Mouse (Mus musculus) midbrain, embryonic 14.5 days (tissue): ENCODE data around the gene Vsig10l. TPM values are rescaled to one million over a fixed set of nuclear protein-coding genes. Genes with fewer than 3 reads are reported as not detected.

Experiments
- ATAC-seq: fragments of 200-750 bp; cut with Nextera tagmentation; 2 replicates; pipeline ENCODE4 v1.8.0; 2017; ENCODE audit warnings: moderate number of reproducible peaks, moderate library complexity; ENCODE audit not compliant: low FRiP score, low TSS enrichment
- DNase-seq: peaks from one replicate; pipeline ENCODE4 v3.0.0-alpha.2; 2015
- H3K27ac ChIP-seq: fragments of 300-500 bp; sonication (generic); replicated peaks from 2 replicates; pipeline ENCODE4 v1.5.1; 2014; ENCODE audit warnings: mild to moderate bottlenecking, low read depth, low read length, moderate library complexity
- H3K27me3 ChIP-seq: fragments of 300-500 bp; sonication (generic); 2 replicates; pipeline ENCODE4 v1.6.1; 2014; ENCODE audit warnings: low read length, control low read depth, mixed read lengths; ENCODE audit not compliant: control insufficient read depth, insufficient read depth
- H3K36me3 ChIP-seq: fragments of 300-500 bp; sonication (generic); 2 replicates; pipeline ENCODE4 v1.6.1; 2014; ENCODE audit warnings: low read length, control low read depth; ENCODE audit not compliant: control insufficient read depth, insufficient read depth
- H3K4me1 ChIP-seq: fragments of 300-500 bp; sonication (generic); 2 replicates; pipeline ENCODE4 v1.6.1; 2014; ENCODE audit warnings: mild to moderate bottlenecking, antibody characterized with exemption, low read length, control low read depth; ENCODE audit not compliant: control insufficient read depth, insufficient read depth
- H3K4me2 ChIP-seq: fragments of 300-500 bp; sonication (generic); 2 replicates; pipeline ENCODE4 v1.6.1; 2014; ENCODE audit warnings: mild to moderate bottlenecking, low read length, moderate library complexity
- H3K4me3 ChIP-seq: fragments of 300-500 bp; sonication (generic); replicated peaks from 2 replicates; pipeline ENCODE4 v1.5.1; 2014; ENCODE audit warnings: low read depth, low read length
- H3K9ac ChIP-seq: fragments of 300-500 bp; sonication (generic); replicated peaks from 2 replicates; pipeline ENCODE4 v1.6.1; 2014; ENCODE audit warnings: mild to moderate bottlenecking, low read length, moderate library complexity
- H3K9me3 ChIP-seq: fragments of 300-500 bp; sonication (generic); 2 replicates; pipeline ENCODE4 v1.6.1; 2016; ENCODE audit warnings: low read length, control low read depth, mixed read lengths; ENCODE audit not compliant: control insufficient read depth
- WGBS: fragments of 180-500 bp; shearing (Covaris S2); extraction: QIAGEN DNeasy Blood & Tissue Kit; methylation state at CpG from one replicate; pipeline ENCODE4 v1.1.7; 2014; 5-methylcytosine and 5-hydroxymethylcytosine counted together
- polyA plus RNA-seq: library from polyadenylated mRNA; unstranded; fragments of >200 nt; fragmentation: Nextera tagmentation; extraction: Ambion mirVana; gene quantifications from 2 replicates; pipeline ENCODE4 v1.2.1, GENCODE M21; 2014

Gene Vsig10l
- polyA plus RNA-seq, 1 experiment from 2014 or later, result 8.0 TPM

DNA sequence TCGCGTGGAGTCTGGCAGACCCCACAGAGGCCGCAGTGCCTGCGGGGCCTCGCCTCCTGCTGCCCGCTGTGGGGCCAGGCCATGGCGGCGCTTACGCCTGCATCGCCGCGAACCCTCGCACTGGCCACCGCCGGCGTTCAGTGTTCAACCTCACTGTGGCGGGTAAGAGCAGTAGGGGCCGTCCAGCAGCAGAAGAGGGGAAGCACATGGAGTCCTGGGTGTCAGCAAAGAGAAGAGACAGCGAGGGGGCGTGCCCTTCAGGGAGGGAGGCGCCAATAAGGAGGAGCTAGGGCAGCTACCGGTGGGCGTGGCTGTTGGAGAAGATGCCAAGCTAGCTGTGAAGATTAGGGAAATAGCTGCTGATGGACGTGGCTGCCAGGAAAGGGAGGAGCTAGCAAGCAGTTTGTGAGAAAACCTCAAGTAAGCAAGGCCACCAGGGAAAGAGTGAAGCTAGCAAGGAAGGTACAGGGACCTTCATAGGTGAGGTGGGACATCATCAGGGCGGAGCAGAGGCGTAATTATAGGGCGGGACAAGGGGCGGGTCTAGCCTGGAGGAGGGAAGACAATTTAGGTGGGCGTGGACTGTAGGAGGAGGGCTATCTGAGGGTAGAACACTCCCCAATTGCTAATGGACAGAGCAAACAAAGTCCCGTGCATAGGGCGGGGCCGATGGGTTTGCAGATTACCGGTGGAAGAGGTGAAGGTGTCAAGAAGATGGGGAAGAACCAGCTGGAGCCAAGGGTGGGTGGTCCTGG, 2.6 kb downstream of the Vsig10l start:
- peaks cover 10% of the 10 kb centered on the region; the same call in 1 of the 2 replicates for H3K4me1 ChIP-seq
- no peaks in the 10 kb centered on the region for H3K27me3 ChIP-seq
- peak overlapping the region; percentile 46; the same call in 1 of the 2 replicates for H3K27ac ChIP-seq
- no peaks in the 10 kb centered on the region for H3K9me3 ChIP-seq
- DNase-seq (peak; percentile 89), ATAC-seq (peak; percentile 78)
- no peaks in the 10 kb centered on the region for H3K36me3 ChIP-seq
- H3K4me2 ChIP-seq, result peak overlapping the region; percentile 75
- H3K4me3 ChIP-seq, result peak overlapping the region; percentile 40
- H3K9ac ChIP-seq, result peak overlapping the region; percentile 49
- under 1% methylated on average over 33 of the region's 33 CpGs for WGBS

DNA sequence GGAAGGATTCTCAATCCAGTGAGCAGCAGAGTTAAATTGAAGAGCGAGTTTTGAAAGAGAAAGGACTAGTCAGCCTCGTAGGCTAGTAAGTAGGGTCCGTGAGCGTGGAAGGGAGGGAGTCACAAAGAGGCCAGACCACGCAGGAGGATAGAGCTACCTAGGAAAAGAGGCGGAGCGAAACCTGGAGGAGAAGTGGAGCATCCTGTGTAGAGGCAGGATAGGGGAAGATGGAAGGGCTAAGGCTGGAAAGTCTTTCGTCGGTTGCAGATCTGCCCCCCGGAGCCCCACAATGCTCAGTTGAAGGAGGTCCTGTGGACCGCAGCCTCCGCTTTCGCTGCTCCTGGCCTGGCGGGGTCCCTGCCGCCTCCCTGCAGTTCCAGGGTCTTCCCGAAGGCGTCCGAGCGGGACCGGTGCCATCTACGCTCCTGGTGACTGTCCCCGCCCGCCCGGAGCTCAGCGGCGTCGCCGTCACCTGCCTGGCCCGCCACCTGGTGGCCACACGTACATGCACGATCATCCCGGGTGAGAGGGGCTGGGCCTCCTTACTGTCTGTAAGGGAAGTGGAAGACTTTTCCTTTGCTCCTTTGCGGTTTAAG, 3.2 kb downstream of the Vsig10l start:
- DNase-seq (peak; percentile 90), ATAC-seq (peak; percentile 70)
- H3K27me3 ChIP-seq, result no peaks in the 10 kb centered on the region
- peaks cover 10% of the 10 kb centered on the region; the same call in 1 of the 2 replicates for H3K4me1 ChIP-seq
- peak overlapping the region; percentile 75 for H3K4me2 ChIP-seq
- peak overlapping the region; percentile 38 for H3K9ac ChIP-seq
- H3K9me3 ChIP-seq, result no peaks in the 10 kb centered on the region
- H3K4me3 ChIP-seq, result peak overlapping the region; percentile 40
- H3K27ac ChIP-seq, result peak overlapping the region; percentile 46; the same call in 1 of the 2 replicates
- no peaks in the 10 kb centered on the region for H3K36me3 ChIP-seq
- 1% methylated on average over 33 of the region's 33 CpGs for WGBS

DNA sequence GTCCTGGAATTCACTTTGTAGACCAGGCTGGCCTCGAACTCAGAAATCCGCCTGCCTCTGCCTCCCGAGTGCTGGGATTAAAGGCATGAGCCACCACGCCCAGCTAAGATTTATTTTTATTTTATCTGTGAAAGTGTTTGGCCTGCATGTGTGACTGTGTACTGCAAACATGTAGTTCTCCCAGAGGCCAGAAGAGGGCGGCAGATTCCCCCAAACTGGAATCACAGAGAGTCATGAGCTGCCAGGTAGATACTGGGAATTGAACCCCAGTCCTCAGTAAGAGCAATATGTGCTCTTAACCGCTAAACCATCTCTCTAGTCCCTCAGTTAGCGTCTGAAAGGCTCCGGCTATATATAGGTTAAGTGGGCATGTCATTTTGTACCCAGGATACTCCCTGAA, 7.4 kb downstream of the Vsig10l start:
- Histone ChIP-seq H3K27me3 (no peaks in the 10 kb centered on the region), H3K9ac (no peak overlapping the region), H3K36me3 (peaks cover 14% of the 10 kb centered on the region), H3K4me2 (no peak overlapping the region), H3K4me3 (no peak overlapping the region), H3K4me1 (peaks cover 7% of the 10 kb centered on the region; the same call in 1 of the 2 replicates), H3K27ac (no peak overlapping the region), H3K9me3 (no peaks in the 10 kb centered on the region)
- WGBS, result 42% methylated on average over 8 of the region's 8 CpGs
- no peak for ATAC-seq
- DNase-seq, result peak; percentile 52

DNA sequence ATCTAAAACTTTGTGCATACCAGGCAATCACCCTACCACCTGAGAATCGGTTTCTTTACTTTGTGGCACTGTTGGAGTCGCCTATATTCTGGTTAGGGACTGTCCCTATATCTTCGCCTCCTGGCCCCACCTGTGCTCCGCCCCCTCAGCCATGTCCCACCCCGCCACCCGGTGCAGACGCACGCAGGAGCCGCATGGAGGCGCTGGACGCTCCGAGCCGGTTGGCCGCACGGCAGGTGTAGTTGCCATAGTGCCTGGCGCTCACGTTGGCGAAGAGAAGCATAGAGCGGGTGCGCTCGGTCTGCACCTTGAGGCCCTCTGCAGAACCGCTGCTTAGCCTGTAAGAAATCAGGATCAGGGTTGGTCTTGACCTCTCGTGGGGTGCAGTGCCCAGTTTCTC, 12.8 kb downstream of the Vsig10l start:
- ATAC-seq (no peak), DNase-seq (no peak)
- WGBS, result 19% methylated on average over 23 of the region's 23 CpGs
- Histone ChIP-seq H3K9ac (no peak overlapping the region), H3K27ac (no peak overlapping the region), H3K36me3 (peaks cover 42% of the 10 kb centered on the region), H3K27me3 (peaks cover 11% of the 10 kb centered on the region), H3K4me2 (no peak overlapping the region), H3K9me3 (no peaks in the 10 kb centered on the region), H3K4me1 (no peaks in the 10 kb centered on the region), H3K4me3 (no peak overlapping the region)

DNA sequence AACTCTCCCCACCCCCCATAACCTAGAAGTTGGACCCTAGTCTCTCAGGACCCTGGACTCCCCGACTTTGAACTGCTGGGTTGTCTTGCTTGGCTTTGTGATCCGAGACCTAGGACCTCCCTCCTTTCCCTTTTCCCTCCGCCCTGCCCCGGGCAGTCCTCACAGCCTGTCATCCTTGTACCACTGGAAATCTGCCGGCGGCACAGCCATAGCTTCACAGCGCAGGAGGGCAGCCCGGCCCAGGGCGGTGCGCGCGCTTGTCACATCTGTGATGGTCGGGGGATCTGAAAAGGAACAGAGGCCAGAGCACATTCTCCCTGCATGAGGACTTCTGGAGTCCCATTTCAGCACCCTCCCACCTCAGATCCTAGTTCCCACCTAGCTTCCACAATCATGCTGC, 13.4 kb downstream of the Vsig10l start:
- Histone ChIP-seq H3K4me1 (no peaks in the 10 kb centered on the region), H3K27ac (no peak overlapping the region), H3K9me3 (no peaks in the 10 kb centered on the region), H3K4me2 (no peak overlapping the region), H3K4me3 (no peak overlapping the region), H3K9ac (0 out of 2 replicates have a peak overlapping the region, but pooled peaks have one; percentile 2), H3K36me3 (peaks cover 42% of the 10 kb centered on the region), H3K27me3 (peaks cover 11% of the 10 kb centered on the region)
- ATAC-seq (peak; percentile 21; the same call in 1 of the 2 replicates), DNase-seq (peak; percentile 25)
- 13% methylated on average over 13 of the region's 13 CpGs for WGBS

DNA sequence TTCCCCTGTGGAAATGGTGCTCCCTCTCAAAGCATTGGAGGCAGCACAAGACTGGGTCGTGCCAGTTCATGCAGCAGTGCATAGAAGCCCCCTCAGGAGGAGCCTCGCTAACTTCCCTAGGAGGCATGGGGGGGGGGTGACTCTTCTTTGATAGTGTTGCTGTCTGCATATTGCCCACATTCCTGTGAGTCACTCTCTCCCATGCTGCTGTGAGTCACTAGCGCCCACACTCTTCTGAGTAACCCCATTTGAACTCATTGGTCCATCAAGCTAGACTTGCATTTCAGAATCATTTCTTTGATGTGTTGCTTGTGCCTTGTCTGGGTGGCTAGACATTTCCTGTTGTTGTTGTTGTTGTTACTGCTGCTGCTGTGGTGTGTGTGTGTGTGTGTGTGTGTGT, 18.2 kb downstream of the Vsig10l start:
- Histone ChIP-seq H3K9ac (no peak overlapping the region), H3K36me3 (peaks cover 22% of the 10 kb centered on the region; the same call in 1 of the 2 replicates), H3K27ac (no peak overlapping the region), H3K9me3 (no peaks in the 10 kb centered on the region), H3K27me3 (peaks cover 11% of the 10 kb centered on the region), H3K4me1 (peaks cover 3% of the 10 kb centered on the region; the same call in 1 of the 2 replicates), H3K4me2 (no peak overlapping the region), H3K4me3 (no peak overlapping the region)
- WGBS, result 72% methylated on average over 3 of the region's 3 CpGs
- no peak for DNase-seq
- no peak for ATAC-seq

DNA sequence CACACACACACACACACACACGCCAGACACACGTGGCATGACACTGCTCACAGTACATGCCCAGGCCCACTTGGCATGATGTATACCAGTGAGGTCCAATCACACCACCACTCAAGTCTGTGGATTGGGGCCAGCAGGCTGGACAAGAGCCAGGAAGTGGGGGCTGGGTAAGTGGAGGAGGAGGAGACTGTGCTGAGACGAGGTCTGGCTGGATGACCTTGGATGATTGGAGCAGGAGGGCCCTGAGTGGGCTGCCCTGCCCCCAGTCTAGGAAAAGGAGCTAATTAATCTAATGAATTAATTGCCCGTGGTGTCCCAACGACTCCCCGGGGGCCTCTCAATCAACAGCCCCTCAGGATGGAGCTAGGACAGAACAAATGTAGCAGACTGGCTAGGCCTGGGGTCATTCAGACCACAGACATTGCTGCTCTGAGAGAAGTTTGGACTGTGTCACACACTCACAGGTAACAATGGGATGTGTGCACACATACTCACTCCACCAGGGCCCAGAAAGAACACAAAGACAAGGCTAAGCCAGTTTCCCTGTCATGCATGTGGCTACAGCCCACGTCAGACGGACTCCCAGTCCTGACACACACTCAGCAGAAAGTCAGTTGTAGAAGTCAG, 19.3 kb downstream of the Vsig10l start:
- Histone ChIP-seq H3K27ac (no peak overlapping the region), H3K36me3 (peaks cover 14% of the 10 kb centered on the region; the same call in 1 of the 2 replicates), H3K4me2 (no peak overlapping the region), H3K27me3 (peaks cover 10% of the 10 kb centered on the region), H3K4me3 (no peak overlapping the region), H3K4me1 (peaks cover 3% of the 10 kb centered on the region; the same call in 1 of the 2 replicates), H3K9ac (no peak overlapping the region), H3K9me3 (no peaks in the 10 kb centered on the region)
- WGBS, result 67% methylated on average over 8 of the region's 8 CpGs
- ATAC-seq (peak; percentile 46), DNase-seq (peak; percentile 57)

DNA sequence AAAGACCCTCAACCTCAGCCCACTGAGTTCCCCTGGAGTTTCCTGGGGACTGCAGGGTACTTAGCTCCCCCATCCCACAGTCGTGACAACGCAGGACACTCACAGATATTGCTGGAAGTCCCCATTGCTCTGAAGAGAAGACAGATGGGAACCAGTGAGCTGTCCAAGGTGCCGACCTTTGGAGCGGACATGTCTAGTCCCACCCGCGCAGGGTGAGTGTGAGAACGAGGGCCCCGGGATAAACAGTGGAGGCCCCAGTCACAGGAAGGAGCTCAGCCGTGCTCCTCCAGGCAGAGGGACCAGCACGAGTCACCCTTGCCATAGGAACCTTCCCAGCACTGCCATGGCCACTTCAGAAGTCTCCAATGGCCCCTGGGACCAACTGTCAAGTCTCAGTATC, 20.3 kb downstream of the Vsig10l start:
- ATAC-seq, result no peak
- Histone ChIP-seq H3K4me1 (peaks cover 6% of the 10 kb centered on the region), H3K9ac (no peak overlapping the region), H3K27ac (no peak overlapping the region), H3K4me2 (no peak overlapping the region), H3K27me3 (no peaks in the 10 kb centered on the region; the same call in 1 of the 2 replicates), H3K36me3 (0 out of 2 replicates have a peak, but pooled peaks cover 5% of the 10 kb centered on the region), H3K9me3 (no peaks in the 10 kb centered on the region), H3K4me3 (no peak overlapping the region)
- 21% methylated on average over 10 of the region's 10 CpGs for WGBS
- DNase-seq, result no peak
